Mouse (Mus musculus) kidney, postnatal 25 days (tissue): ENCODE data around the gene Gm34653.
"Not testable (repeated sequence)": the region's sequence is repeated elsewhere in the genome, so short reads cannot be mapped to it uniquely, and the experiment has no call there.

ENCODE experiments used
- DNase-seq, 2 experiments: peaks; one replicate each; pipeline ENCODE4 v3.0.0; 2021; ENCODE audit warnings: mixed read lengths in 2 of 2

Gene Gm34653

DNA sequence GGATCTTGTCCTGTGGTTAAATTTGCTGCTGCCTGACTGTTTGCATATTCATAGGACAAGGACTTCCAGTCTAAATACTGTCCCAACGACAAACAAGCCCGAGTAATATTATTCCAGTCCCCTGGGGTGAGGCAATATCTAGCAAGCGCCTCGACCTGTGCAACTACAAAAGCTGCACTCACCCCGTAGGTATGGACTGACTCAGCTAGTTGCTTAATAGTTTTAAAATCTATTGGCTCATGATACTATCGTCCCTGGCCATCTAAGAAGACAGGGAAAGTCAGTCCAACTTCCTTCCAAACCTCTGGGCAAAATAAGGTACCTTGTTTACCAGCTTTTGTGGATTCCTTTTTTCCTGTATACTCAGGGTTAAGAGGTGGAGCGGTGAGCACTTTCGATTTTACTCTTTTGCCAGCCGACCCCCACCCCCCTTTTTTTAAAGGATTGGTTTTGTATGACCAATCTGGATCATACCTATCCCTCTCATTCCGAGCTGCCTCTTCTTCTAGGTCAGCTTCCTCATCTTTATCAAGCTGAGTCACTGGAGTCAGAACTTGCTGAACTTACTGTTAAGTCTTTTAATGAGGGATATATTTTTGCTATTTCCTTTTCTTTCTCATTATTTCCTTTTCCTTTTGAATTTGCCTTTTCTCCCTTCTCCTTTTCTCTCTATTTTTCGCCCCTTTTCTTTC, at the start of gene Gm34653:
Gene Gm34653, plus strand, starts transcription at position 242 of the 692 bp plus-strand sequence.
- DNase-seq = not testable (repeated sequence)

DNA sequence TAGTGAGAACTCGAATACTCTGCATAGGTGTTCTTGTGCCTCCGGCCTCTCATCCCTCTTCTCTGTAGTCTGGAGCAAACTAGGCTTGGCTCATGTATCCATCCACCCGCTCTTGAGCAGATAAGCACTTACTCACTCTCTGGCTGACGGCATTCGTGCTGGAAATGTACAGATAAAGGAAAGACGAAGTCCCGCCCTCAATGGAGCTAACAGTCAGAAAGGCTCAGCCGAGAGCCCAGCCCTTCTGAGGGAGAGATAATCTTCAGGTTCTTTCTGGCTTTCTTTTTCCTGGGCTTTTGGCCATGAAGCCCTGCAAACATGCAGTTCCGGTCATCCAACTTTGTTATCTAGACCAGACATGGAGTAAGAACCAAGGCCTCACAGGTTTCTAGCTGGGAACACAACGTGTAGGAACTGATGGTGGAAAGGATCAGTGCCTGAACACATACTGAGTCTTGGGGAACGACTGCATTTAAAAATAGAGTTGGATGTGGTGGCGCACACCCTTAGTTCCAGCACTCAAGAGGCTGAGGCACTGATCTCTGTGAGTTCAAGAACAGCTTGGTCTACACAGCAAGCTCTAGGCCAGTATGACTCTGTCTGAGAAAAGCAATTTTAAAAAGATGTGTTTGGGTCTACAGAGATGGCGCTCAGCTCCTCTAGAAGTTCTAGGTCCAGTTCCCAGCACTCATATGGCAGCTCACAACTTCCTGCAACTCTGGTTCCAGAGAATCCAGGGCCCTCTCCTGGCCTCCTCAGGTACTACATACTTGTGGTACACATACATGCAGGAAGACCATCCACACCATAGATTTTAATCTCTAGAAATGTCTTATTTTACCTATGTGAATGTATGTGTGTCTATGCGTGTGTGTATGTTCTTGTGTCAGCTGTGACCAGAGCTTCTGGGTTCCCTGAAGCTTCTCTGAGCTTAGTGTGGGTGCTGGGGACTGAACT, 49.5 kb upstream of the Gm34653 start:
- DNase-seq = no peak

DNA sequence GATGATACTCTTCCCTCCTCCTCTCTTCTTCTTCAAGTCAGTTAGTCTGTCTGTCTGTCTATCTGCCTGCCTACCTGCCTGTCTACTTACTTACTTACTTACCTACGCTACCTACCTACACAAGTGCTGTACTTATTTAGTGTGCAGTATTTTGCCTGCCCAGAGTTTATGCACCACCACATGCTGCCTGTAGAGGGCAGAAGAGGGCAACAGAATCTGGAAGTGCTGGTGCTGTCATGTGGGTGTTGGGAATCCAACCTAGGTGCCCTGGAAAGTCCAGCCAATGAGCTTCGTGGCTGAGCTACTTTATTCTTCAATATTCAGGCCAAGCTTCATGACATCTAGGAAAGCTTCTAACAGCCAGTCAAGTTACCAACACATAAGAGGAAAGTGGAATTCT, 48.7 kb upstream of the Gm34653 start:
- DNase-seq = peak; percentile 54 to 56

DNA sequence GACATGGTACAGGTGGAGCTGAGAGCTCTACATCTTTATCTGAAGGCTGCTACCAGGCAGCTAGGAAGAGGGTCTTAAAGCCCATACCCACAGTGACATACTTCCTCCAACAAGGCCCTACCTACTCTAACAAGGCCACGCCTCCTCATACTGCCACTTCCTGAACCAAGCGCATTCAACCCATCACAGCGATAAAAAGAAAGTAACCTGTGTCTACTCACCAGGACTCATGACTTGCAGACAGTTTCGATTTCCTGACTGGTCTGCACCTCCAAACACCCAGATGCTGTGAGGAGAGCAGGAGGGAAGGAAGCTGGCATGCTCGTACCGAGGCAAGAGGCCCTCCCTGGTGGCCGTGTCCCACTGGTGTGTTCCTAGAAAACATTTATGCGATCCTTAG, 42.5 kb upstream of the Gm34653 start:
- no peak for DNase-seq

DNA sequence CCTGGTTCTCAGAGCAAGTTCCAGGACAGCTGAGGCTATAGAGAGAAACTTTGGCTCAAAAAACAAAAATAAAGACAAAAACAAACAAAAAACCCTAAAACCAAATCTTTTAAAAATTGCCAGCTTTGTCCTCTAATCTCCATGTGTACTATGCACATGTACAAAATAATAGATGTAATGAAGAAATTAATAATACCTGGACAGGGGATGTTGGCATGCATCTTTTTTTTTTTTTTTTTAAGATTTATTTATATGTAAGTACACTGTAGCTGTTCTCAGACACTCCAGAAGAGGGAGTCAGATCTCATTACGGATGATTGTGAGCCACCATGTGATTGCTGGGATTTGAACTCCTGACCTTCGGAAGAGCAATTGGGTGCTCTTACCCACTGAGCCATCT, 40.3 kb upstream of the Gm34653 start:
- DNase-seq = not testable (repeated sequence)

DNA sequence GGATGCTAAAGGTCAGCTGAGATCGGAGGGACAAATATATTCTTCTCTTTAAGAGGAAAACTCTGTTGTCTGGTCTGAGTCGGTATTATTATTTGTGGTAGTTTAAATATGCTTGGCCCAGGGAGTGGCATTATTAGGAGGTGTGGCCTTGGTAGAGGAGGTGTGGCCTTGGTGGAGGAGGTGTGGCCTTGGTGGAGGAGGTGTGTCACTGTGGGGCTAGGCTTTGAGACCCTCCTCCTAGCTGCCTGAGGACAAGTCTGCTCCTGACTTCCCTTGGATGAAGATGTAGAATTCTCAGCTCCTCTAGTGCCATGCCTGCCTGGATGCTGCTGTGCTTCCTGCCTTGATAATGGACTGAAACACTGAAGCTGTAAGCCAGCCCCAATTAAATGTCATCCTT, 38.3 kb upstream of the Gm34653 start:
- no peak for DNase-seq

DNA sequence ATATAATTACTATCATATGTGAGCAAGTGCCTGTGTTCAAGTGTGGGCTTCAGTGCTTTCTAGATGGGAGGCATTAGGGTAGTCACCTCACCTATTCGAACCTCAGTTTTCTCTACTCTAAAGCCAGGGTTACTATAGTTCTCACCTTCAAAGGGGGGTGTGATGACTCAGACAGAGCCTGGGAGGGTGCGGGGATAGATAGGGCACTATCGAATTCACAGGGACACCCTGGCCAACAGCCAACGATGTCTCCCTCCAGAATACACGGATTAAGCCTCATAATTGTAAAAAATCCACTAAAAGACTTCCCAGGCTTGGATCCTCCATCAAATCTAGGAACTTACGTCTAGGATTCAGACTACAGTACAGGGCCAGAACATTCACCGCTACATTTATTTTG, 37.4 kb upstream of the Gm34653 start:
- no peak for DNase-seq

DNA sequence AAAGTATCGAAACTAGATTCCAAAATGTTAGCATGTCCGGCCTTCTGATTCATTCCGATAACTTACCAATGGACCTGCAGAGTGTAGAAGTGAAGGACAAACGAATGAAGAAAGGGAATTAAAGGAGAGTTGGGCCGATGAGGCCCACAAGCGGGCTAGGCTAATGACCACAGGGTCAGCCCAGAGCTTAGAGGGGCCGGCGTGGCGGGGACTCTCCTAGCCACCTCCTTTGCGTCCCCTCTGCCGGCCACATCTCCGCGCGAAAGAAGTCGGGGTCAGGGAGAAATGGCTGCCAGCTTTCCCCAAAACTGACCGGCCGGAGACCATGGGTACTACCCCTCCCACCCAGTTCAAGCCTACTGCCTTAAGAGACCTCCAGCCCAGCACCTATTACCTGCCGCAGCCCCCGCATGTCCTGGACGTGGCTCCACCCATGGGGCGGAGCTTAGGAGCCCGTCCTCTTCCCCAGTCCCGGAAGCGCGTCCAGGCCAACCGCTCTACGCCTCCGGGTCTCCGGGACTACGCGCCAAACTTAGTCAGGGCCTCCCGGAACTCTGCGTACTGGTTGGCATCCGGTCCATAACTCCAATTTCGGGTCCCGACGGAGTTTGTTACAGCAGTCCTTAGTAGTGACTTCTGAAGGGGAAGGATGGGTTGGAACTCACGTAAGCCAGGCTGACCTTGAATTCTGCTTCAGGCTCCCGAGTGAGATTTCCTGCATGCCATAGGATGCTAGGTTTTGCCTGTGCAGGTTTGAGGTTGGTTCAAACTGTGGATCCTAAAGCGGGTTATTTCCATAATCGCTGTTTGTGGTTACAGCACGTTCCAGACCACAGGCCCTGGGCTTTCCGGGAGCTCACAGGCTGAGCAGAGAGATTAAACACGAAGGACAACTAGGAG, 33.2 kb upstream of the Gm34653 start, which contains the start of gene Rabepk:
Gene Rabepk, minus strand, starts transcription at position 556 of the 900 bp plus-strand sequence.
- peak; percentile 89 to 95 for DNase-seq

DNA sequence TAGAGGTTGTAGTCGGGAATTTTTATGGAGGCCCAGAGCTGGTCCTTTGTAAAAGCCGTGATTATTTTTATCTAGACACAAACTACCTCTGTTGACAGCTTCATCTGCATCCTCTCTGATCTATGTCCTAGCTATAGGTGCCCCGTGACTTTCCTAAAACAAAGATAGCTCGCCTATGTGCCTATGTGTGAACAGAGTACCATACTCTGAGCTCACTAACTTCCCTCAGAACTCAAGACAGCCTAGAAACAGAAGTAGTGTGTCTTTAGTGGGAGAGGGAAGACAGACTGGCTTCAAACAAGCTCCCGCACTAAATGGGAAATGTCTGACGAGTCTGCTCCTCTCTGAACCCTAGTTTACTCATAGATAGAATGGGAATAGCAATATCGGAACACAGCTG, 32.4 kb upstream of the Gm34653 start:
- no peak for DNase-seq

DNA sequence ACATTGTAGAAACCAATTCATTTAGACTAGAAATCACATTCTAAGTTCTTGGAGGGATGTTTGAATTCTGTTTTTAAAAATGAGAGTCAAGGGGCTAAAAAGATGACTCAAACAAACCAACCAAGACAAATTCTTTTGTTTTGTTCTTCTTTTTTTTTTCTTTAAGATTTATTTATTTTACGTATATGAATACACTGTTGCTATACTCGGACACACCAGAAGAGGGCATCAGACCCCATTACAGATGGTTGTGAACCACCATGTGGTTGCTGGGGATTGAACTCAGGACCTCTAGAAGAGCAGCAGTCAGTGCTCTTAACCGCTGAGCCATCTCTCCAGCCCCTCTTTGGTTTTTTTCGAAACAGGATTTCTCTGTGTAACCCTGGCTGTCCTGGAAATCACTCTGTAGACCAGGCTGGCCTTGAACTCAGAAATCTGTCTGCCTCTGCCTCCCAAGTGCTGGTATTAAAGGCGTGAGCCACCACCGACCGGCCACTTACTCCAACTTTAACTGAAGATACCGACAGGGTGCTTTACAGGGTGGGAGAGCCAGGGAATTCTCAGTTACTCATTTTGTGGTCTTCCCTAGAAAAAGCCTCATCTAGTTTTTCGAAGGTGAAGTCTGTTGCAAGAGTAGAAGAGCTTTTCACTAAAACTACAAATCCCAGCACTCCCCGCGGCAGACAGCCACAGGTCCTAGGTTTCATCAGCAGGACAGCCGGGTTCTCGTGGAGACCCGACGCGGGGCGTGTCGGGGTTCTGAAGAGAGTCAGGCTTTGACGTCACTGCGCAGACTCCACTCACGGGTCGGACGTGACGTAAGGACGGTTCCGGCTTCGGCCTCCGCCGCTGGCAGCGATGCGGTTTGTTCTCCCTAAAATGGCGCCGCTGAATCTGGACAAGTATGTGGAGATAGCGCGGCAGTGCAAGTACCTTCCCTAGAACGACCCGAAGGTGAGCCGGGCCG, 31.0 kb upstream of the Gm34653 start:
- peak; percentile 99 for DNase-seq

DNA sequence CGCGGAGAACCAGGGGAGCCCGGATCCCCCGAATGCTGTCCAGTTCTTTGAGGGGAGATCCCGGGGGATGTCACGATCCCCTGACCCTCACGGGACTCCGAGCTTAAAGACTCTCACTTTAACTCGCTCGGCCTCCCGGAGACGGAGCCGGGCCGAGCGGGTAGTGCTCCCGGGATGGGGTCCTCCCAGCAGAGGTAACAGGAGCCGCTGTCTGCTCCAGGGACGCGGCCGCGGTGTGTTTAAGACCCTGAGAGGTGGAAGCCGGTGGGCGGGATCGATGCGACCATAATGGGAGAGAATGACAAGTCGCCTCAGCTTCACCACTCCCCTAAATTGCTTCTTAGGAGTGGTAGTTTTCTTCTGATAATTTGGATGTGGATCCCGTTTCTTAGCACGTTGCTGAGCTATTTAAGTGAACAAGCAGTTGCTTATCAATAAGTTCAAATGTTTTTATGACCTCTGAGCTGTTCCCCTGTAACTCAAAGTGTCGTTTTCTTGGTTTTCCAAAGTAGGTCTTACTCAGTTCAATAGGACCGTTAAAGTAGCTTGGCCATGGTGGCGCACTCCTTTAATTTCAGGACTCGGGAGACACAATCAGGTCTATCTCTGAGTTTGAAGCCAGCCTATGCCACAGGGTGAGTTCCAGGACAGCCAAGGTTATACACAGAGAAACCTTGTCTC, 30.1 kb upstream of the Gm34653 start:
- peak; percentile 21 to 51 for DNase-seq

DNA sequence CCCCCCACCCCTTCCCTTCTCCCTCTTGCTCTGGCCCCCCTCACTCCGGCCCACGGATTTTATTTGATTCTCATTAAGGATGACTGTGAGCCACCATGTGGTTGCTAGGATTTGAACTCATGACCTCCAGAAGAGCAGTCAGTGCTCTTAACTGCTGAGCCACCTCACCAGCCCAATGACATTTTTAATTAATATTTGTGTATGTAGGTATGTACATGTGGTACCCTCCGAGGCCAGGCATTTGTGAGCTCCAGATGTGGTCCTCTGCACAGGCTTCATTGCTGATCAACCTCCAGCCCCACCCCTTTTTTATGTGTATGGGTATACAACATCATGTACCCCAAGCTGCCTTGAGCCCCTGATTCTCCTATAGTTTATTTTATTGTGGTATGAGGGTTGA, 29.1 kb upstream of the Gm34653 start:
- DNase-seq = no peak

DNA sequence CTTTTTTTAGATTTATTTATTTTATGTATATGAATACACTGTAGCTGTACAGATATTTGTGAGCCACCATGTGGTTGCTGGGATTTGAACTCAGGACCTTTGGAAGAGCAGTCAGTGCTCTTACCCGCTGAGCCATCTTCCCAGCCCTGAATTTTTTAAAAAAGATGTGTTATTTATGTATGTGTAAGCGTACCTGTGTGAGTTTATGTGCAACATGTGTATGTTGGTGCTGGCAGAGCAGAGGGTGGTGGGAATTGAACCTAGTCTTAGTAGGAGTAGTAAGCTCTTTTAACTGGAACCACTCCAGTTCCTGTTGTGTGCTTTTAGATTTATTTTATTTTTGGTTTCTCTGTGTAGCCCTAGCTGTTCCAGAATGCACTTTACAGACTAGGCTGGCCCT, 28.6 kb upstream of the Gm34653 start:
- DNase-seq = no peak

DNA sequence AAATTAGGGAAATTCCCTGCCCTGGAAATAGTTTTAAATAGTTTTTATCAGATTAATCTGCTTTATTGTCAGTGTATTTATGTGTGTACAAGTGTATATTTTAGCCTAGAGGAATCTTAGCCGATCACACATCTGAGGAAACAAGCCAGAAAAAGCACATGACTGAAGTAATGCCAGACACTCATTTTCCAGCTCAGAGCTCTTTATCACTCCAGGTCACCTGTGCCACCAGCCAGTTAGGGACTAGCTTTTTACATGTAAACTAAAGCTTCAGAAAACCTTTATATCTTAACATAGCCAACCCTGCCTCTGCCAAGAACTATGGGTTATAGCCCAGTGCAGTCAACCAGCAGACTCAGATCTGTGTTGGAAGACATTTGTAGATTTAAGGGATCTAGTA, 28.0 kb upstream of the Gm34653 start:
- DNase-seq = peak; percentile 51 to 54

DNA sequence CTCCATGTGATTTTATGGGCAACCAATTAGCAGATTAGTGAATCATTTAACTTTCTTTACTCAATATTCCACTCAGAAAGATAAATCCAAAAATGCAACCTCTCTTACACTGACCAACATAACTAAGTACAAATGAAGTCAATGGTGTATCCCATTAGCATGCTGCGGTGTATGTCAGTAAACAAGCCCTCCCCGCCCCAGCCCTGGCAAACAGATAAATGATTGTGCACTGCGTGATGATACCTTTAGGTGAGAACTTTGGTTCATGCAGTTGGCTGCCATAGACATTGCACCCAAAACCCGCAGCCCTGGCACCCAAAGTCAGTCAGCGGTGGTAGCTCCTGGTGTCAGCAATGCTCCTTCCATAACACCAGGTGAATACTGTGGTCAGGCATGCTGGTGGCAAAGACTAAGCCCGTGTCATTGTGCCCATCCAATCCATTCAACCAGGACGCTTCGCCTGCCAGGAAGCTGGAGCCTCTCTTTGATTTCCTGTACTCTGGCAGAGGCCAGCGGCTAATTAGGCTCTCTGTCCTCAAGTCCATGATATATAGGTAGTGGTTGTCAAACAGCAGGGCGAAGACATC, 27.4 kb upstream of the Gm34653 start:
- peak in 1 of 2 experiments; percentile 38 for DNase-seq

DNA sequence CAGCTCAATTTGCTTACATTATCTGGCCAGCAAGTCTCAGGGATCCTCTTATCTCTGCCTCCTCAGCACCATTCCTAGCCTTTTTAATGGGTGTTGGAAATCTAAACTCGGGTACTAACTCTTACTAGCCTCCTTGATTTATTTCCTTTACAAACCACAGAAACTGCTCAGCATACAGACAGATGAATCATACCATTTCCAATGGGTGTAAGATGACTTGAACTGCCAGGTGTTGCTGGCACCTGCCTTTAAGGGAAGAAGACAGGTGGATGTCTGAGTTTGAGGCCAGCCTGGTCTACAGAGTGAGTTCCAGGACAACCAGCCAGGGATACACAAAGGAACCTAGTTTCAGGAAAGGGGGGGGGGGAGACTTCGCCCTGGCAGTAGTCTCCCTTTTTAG, 24.8 kb upstream of the Gm34653 start:
- DNase-seq = no peak

DNA sequence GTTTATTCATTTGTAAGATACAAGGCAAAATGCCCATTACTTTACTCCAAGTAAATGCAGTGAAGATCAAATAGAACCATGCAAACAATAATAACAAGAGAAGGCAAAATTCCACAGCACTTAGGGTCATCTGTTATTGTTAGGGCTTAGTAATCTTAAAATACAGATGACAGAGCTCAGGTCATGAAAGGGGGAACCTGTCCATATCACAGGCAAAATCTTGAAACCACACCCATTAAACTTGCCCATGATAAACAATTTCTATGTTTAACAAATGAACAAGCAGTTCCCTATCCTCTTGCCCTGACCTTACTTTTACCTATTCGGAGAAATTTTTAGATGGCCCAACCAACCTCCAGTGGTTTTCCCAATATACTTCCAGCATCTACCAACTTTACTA, 23.2 kb upstream of the Gm34653 start:
- DNase-seq = no peak

DNA sequence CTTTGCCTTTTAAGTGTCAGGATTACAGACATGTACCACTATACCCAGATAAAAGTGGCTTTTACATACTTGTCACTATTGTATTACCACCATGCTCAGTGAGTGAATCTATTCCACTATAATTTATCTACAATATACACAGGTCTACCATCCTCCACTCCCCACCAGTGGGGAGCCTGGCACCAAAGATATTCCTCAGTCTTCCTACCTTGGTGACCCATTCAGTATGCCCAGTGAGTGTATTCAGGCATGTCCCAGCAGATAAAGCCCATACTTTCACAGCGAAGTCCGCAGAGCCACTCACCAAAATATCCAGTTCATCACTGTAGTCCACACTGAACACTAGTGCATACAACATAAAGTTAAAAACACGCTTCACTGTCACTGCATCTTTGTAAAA, 22.0 kb upstream of the Gm34653 start:
- no peak for DNase-seq

DNA sequence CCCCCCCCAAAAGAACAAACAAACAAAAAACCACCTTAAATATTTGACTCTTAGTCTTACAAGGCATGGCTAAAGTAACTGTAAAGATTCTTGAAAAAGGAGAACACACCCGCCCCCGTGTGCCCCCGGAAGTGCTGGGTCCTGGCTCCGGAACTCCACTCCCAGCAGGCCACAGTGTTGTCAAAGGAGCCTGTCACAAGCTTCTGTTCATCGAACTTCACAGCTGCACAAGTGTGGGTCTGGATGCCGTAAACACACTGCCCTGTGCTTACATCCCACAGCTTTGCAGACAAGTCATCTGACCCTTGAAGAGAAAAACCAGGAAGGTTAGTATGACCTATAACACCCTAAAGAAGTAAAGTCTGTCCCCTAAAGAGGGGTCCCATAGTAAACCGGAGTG, 20.1 kb upstream of the Gm34653 start:
- no peak for DNase-seq

DNA sequence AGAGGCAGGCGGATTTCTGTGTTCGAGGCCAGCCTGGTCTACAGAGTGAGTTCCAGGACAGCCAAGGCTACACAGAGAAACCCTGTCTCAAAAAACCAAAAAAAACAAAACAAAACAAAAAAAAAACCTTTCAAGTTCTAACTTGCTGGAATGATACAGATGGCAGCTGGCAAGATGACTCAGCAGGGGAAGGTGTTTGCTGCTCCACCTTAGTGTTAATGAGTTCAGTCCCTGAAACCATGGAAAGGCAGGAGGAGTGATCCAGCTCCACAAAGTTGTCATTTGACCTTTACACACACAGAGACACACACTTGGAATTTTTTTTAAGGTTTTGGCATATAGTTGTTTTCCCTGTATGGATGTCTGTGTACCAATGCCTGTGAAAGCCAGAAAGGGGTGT, 16.9 kb upstream of the Gm34653 start:
- not testable (repeated sequence) for DNase-seq

DNA sequence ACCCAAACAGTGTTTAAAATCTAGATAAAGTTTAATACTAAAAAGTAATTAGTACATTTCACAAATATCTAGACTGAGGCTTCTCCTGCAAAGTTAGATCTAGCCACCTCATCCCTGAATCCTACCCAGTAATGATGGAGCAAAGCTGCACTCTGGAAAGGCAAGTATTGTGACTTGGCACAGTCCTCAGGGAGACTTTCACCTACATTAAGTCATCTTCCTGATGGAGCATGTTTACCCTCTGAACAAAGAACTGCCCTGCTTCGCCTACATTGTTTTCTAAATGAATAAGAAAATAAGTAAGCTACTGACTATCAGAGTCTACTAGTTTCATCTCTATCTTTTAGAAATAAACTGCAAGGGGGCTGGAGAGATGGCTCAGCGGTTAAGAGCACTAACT, 14.3 kb upstream of the Gm34653 start:
- DNase-seq = no peak
